Mouse (Mus musculus): ENCODE results near the gene Sgcd.

- TF ChIP-seq CTCF (IDR thresholded peaks at IDR 0.05; ENCODE audit: low read depth) (no peak), EP300 (optimal IDR thresholded peaks at IDR 0.05) (no peak)
Measured at GRCm38 (mm10) chr11:47015683-47016082, 973.1 kb downstream of the Sgcd start.
